Comparison of ENCODE assay signal across 15 mouse cellular contexts in genomic region chr2:166703491-166703890, GRCm38 (mm10). TPM values are rescaled to one million over a fixed set of nuclear protein-coding genes. Genes with fewer than 3 reads are reported as not detected.
A peak's percentile ranks its signal among the peaks of the same experiment; 100 is the strongest.
DNase-seq lines count a peak whose midpoint lies in the region; ATAC-seq and TF ChIP-seq lines count a peak whose summit lies in the region.
"Had no signal": no experiment of that assay in that cellular context is flagged by ENCODE, and none has a peak within 500 bp of the region (broad histone marks: within the 10 kb centered on the region; RNA-seq: fewer than 3 reads in every experiment).

No protein-coding gene starts in this region.

- peak; percentile 58 for ATAC-seq in heart, embryonic 12.5 days (ENCODE audit: insufficient number of reproducible peaks, low FRiP score)
- peak; percentile 86 for ATAC-seq in liver, postnatal 0 days

- H3K4me2 ChIP-seq in heart, embryonic 12.5 days: no peak overlapping the region
- H3K4me2 ChIP-seq in liver, postnatal 0 days (ENCODE audit: low read depth, low read length): peak overlapping the region; percentile 77
- H3K4me2 ChIP-seq: midbrain, embryonic 11.5 days had no signal

- WGBS in heart, embryonic 12.5 days: 38% methylated on average over 3 of the region's 3 CpGs
- WGBS in liver, postnatal 0 days (ENCODE audit: insufficient replicate concordance): 43% methylated on average over 3 of the region's 3 CpGs

- no peak for TF ChIP-seq CTCF in MEL (IDR thresholded peaks at IDR 0.05 in 2 of 3, conservative IDR thresholded peaks at IDR 0.05 in 1 of 3; ENCODE audit: control insufficient read depth in 1 of 3, insufficient read depth in 1 of 3, low read depth in 2 of 3, low read length in 3 of 3, poor library complexity in 1 of 3, severe bottlenecking in 1 of 3)
- TF ChIP-seq CTCF in liver, postnatal 0 days (IDR thresholded peaks at IDR 0.05; ENCODE audit: low read depth): peak; percentile 19; the same call in 1 of the 2 replicates

- TF ChIP-seq POLR2A in MEL (IDR thresholded peaks at IDR 0.05; ENCODE audit: control insufficient read depth in 1 of 2, insufficient read depth in 1 of 2, low read depth in 1 of 2, low read length in 2 of 2, poor library complexity in 1 of 2): no peak

- peaks cover 12% of the 10 kb centered on the region; the same call in 1 of the 2 replicates for H3K36me3 ChIP-seq in heart, embryonic 12.5 days
- peaks cover 0 to 3% of the 10 kb centered on the region in 2 experiments; a peak in 2 of 4 replicates for H3K36me3 ChIP-seq in MEL (ENCODE audit: control insufficient read depth in 1 of 2, insufficient read depth in 2 of 2, low read length in 2 of 2)
- H3K36me3 ChIP-seq in erythroblast, embryonic 14.5 days (ENCODE audit: control insufficient read depth): peaks cover 85% of the 10 kb centered on the region
- H3K36me3 ChIP-seq in liver, postnatal 0 days (replicated peaks; ENCODE audit: insufficient read depth, low read length): peaks cover 11% of the 10 kb centered on the region; the same call in 1 of the 2 replicates

- H3K79me2 ChIP-seq in MEL (ENCODE audit: control insufficient read depth, insufficient read depth, low read length, poor library complexity): no peaks in the 10 kb centered on the region; the same call in 1 of the 2 replicates

- H3K27ac ChIP-seq in heart, embryonic 12.5 days (ENCODE audit: poor library complexity, severe bottlenecking): no peak overlapping the region
- no peak overlapping the region for H3K27ac ChIP-seq in MEL (ENCODE audit: control insufficient read depth, low read depth, low read length)
- H3K27ac ChIP-seq in liver, postnatal 0 days (ENCODE audit: low read depth): peak overlapping the region; percentile 89
- H3K27ac ChIP-seq: heart, adult 2 months had no signal

- TF ChIP-seq RAD21 in MEL (IDR thresholded peaks at IDR 0.05; ENCODE audit: low read depth, low read length): no peak

- no peak for DNase-seq in heart, adult 18-20 months
- peak; percentile 53 for DNase-seq in MEL (ENCODE audit: low read depth, low spot score)
- DNase-seq in liver, postnatal 0 days: peak; percentile 71
- no peak for DNase-seq in urinary bladder, postnatal 36 days (ENCODE audit: low spot score in 2 of 2)
- no peak for DNase-seq in urinary bladder, postnatal 14 days (ENCODE audit: low spot score)
- no peak for DNase-seq in right cerebral cortex, postnatal 14 days
- DNase-seq: cerebellum, postnatal 36 days; heart, adult 2 months; heart, postnatal 36 days; kidney, adult 11 months; lung, adult 18-20 months; thymus, postnatal 14 days had no signal

- no peaks in the 10 kb centered on the region for H3K27me3 ChIP-seq in heart, embryonic 12.5 days (replicated peaks)
- no peaks in the 10 kb centered on the region for H3K27me3 ChIP-seq in MEL (ENCODE audit: control insufficient read depth in 1 of 2, insufficient read depth in 2 of 2, low read length in 2 of 2)
- H3K27me3 ChIP-seq in erythroblast, embryonic 14.5 days (ENCODE audit: control insufficient read depth): no peaks in the 10 kb centered on the region; the same call in 1 of the 2 replicates
- H3K27me3 ChIP-seq in liver, postnatal 0 days (ENCODE audit: insufficient read depth, low read length): no peaks in the 10 kb centered on the region

- H3K4me1 ChIP-seq in heart, embryonic 12.5 days (replicated peaks): peaks cover 32% of the 10 kb centered on the region
- peaks cover 7 to 12% of the 10 kb centered on the region in 2 experiments for H3K4me1 ChIP-seq in MEL (ENCODE audit: control insufficient read depth in 1 of 2, insufficient read depth in 2 of 2, low read length in 2 of 2)
- H3K4me1 ChIP-seq in erythroblast, embryonic 14.5 days (ENCODE audit: control insufficient read depth): peaks cover 98% of the 10 kb centered on the region
- H3K4me1 ChIP-seq in liver, postnatal 0 days (ENCODE audit: insufficient read depth): peaks cover 68% of the 10 kb centered on the region

- H3K4me3 ChIP-seq in heart, embryonic 12.5 days: no peak overlapping the region
- no peak overlapping the region for H3K4me3 ChIP-seq in MEL (ENCODE audit: control insufficient read depth in 1 of 2, insufficient read depth in 1 of 2, low read depth in 2 of 2, low read length in 2 of 2)
- H3K4me3 ChIP-seq in erythroblast, embryonic 14.5 days (replicated peaks): peak overlapping the region; percentile 79
- peak overlapping the region; percentile 48 for H3K4me3 ChIP-seq in liver, postnatal 0 days (ENCODE audit: low read depth, low read length)
- H3K4me3 ChIP-seq: heart, adult 2 months had no signal

- TF ChIP-seq EP300 in MEL (IDR thresholded peaks at IDR 0.05; ENCODE audit: low read depth in 1 of 2, low read length in 2 of 2): peak; percentile 52 to 58
- TF ChIP-seq EP300 in liver, postnatal 0 days (IDR thresholded peaks at IDR 0.05; ENCODE audit: low read depth): peak; percentile 92

- H3K9me3 ChIP-seq in heart, embryonic 12.5 days (replicated peaks): peaks cover 6% of the 10 kb centered on the region; the same call in 1 of the 2 replicates
- H3K9me3 ChIP-seq in MEL (replicated peaks; ENCODE audit: insufficient read depth, low read length): no peaks in the 10 kb centered on the region
- H3K9me3 ChIP-seq in erythroblast, embryonic 14.5 days (ENCODE audit: control insufficient read depth, low read length): peaks cover 12% of the 10 kb centered on the region
- H3K9me3 ChIP-seq in liver, postnatal 0 days (ENCODE audit: low read length): no peaks in the 10 kb centered on the region

- no peak overlapping the region for H3K9ac ChIP-seq in heart, embryonic 12.5 days
- no peak overlapping the region for H3K9ac ChIP-seq in MEL (ENCODE audit: control insufficient read depth, low read depth, low read length, poor library complexity, severe bottlenecking)
- H3K9ac ChIP-seq in liver, postnatal 0 days (replicated peaks): peak overlapping the region; percentile 63

TF ChIP-seq in MEL, 35 proteins besides CTCF, POLR2A, EP300 and RAD21 (continues in another document):
- TF ChIP-seq CHD1 (IDR thresholded peaks at IDR 0.05; ENCODE audit: low read depth, low read length) (no peak), SIN3A (IDR thresholded peaks at IDR 0.05; ENCODE audit: low read length) (no peak), MYC (IDR thresholded peaks at IDR 0.05; ENCODE audit: low read depth, low read length) (no peak), USF1 (IDR thresholded peaks at IDR 0.05; ENCODE audit: low read depth, low read length) (no peak), MEF2A (IDR thresholded peaks at IDR 0.05; ENCODE audit: extremely low read depth, insufficient replicate concordance, low read depth, low read length, poor library complexity, severe bottlenecking) (no peak), JUND (IDR thresholded peaks at IDR 0.05; ENCODE audit: low read depth, low read length) (no peak), ETS1 (IDR thresholded peaks at IDR 0.05; ENCODE audit: low read depth, low read length) (0 out of 2 replicates have a peak, but pooled peaks have one; percentile 52), TAL1 (IDR thresholded peaks at IDR 0.05; ENCODE audit: low read length) (peak; percentile 58), GABPA (IDR thresholded peaks at IDR 0.05; ENCODE audit: low read depth, low read length) (no peak), RCOR1 (IDR thresholded peaks at IDR 0.05; ENCODE audit: low read depth, low read length) (no peak), BHLHE40 (IDR thresholded peaks at IDR 0.05; ENCODE audit: borderline replicate concordance, low read depth, low read length) (peak; percentile 91), NRF1 (IDR thresholded peaks at IDR 0.05; ENCODE audit: insufficient read depth, low read depth, low read length, poor library complexity, severe bottlenecking) (no peak), MAX (IDR thresholded peaks at IDR 0.05; ENCODE audit: low read length) (no peak), ZC3H11A (IDR thresholded peaks at IDR 0.05; ENCODE audit: low read depth, low read length) (no peak), HCFC1 (IDR thresholded peaks at IDR 0.05; ENCODE audit: low read depth, low read length) (no peak), POLR2AphosphoS2 (IDR thresholded peaks at IDR 0.05; ENCODE audit: low read length) (no peak), POLR2AphosphoS5 (IDR thresholded peaks at IDR 0.05; ENCODE audit: borderline replicate concordance, low read depth, low read length) (no peak), CHD2 (IDR thresholded peaks at IDR 0.05; ENCODE audit: low read length) (no peak), UBTF (IDR thresholded peaks at IDR 0.05; ENCODE audit: borderline replicate concordance, insufficient read depth, low read depth, low read length) (no peak), ELF1 (IDR thresholded peaks at IDR 0.05; ENCODE audit: low read depth, low read length) (no peak), TCF12 (IDR thresholded peaks at IDR 0.05; ENCODE audit: low read depth, low read length) (peak; percentile 72), ZMIZ1 (IDR thresholded peaks at IDR 0.05; ENCODE audit: low read depth, low read length) (no peak), TBP (IDR thresholded peaks at IDR 0.05; ENCODE audit: low read depth, low read length) (no peak), ZKSCAN1 (IDR thresholded peaks at IDR 0.05; ENCODE audit: low read depth, low read length) (no peak), SMC3 (IDR thresholded peaks at IDR 0.05; ENCODE audit: low read depth, low read length) (no peak), USF2 (IDR thresholded peaks at IDR 0.05; ENCODE audit: borderline replicate concordance in 1 of 2, insufficient read depth in 1 of 2, low read depth in 1 of 2, low read length in 2 of 2) (no peak), E2F4 (IDR thresholded peaks at IDR 0.05; ENCODE audit: borderline replicate concordance, low read depth, low read length) (no peak), MXI1 (IDR thresholded peaks at IDR 0.05; ENCODE audit: low read depth, low read length) (no peak), MAFK (IDR thresholded peaks at IDR 0.05; ENCODE audit: borderline replicate concordance, low read depth, low read length) (no peak), NELFE (IDR thresholded peaks at IDR 0.05; ENCODE audit: low read depth, low read length) (no peak), MAZ (IDR thresholded peaks at IDR 0.05; ENCODE audit: low read depth, low read length) (no peak), KAT2A (conservative IDR thresholded peaks at IDR 0.05; ENCODE audit: low read depth, low read length) (no peak), ZNF384 (IDR thresholded peaks at IDR 0.05; ENCODE audit: low read depth, low read length) (no peak), MYB (IDR thresholded peaks at IDR 0.05; ENCODE audit: low read depth, low read length) (no peak)

RNA-seq across cellular contexts. Expression of gene Prex1, which starts 10.1 kb away (rescaled TPM):
- polyA plus RNA-seq in heart, embryonic 12.5 days (2016; fragmentation: Nextera tagmentation; extraction: Ambion mirVana): 12.0 and 13.6 TPM in 2 replicates
- 1 to 10 TPM; 5.1 to 6.8 TPM for total RNA-seq in heart, adult 18-20 months (2021)
- 8.0 and 8.5 TPM in 2 replicates for total RNA-seq in MEL (2012; rRNA removed)
- polyA plus RNA-seq in MEL (2012; ENCODE audit: insufficient read depth in 1 of 2, insufficient read length in 2 of 2, low read depth in 1 of 2, low replicate concordance in 2 of 2, missing spikeins in 1 of 2): 10 to 100 TPM; 15.8 to 33.1 TPM
- polyA plus RNA-seq in erythroblast, embryonic 14.5 days (2012): 4.7 and 5.9 TPM in 2 replicates
- polyA plus RNA-seq in liver, postnatal 0 days (2015; fragmentation: Nextera tagmentation; extraction: Ambion mirVana): 5.4 and 6.3 TPM in 2 replicates

Comparison
In these comparisons a context has a peak if more than half of its experiments do, and no peak if none do; other contexts are left out.
1. H3K4me3 ChIP-seq: peak in erythroblast, embryonic 14.5 days (single experiment) and liver, postnatal 0 days (single experiment); none in heart, embryonic 12.5 days (single experiment) and MEL (0 of 2).
2. DNase-seq: peak in MEL (single experiment) and liver, postnatal 0 days (single experiment); none in heart, adult 18-20 months (0 of 2), urinary bladder, postnatal 36 days (0 of 2), urinary bladder, postnatal 14 days (single experiment) and right cerebral cortex, postnatal 14 days (single experiment).